Mouse (Mus musculus) midbrain, embryonic 10.5 days (tissue): Measurements from ENCODE around the gene Ubox5. TPM values are rescaled to one million over a fixed set of nuclear protein-coding genes. Genes with fewer than 3 reads are reported as not detected.

ENCODE experiments used
- DNase-seq: peaks from one replicate; pipeline ENCODE4 v3.0.0-alpha.2; 2017; ENCODE audit warnings: low spot score
- H3K27ac ChIP-seq: fragments of 300-500 bp; sonication (generic); replicated peaks from 2 replicates; pipeline ENCODE4 v1.5.1; 2016; ENCODE audit warnings: mild to moderate bottlenecking
- H3K27me3 ChIP-seq: fragments of 300-500 bp; sonication (generic); 2 replicates; pipeline ENCODE4 v1.6.1; 2016; ENCODE audit warnings: low read depth, mild to moderate bottlenecking; ENCODE audit not compliant: poor library complexity, severe bottlenecking
- H3K36me3 ChIP-seq: fragments of 300-500 bp; sonication (generic); 2 replicates; pipeline ENCODE4 v1.6.1; 2016; ENCODE audit warnings: mild to moderate bottlenecking, moderate library complexity
- H3K4me1 ChIP-seq: fragments of 300-500 bp; sonication (generic); 2 replicates; pipeline ENCODE4 v1.6.1; 2016
- H3K4me3 ChIP-seq: fragments of 300-500 bp; sonication (generic); 2 replicates; pipeline ENCODE4 v1.5.1; 2016; ENCODE audit warnings: mild to moderate bottlenecking, moderate library complexity
- H3K9me3 ChIP-seq: fragments of 300-500 bp; sonication (generic); replicated peaks from 2 replicates; pipeline ENCODE4 v1.6.1; 2016; ENCODE audit warnings: mild to moderate bottlenecking
- WGBS: fragments of 180-500 bp; shearing (Covaris S2); methylation state at CpG from one replicate; pipeline ENCODE4 v1.1.7; 2016; 5-methylcytosine and 5-hydroxymethylcytosine counted together
- polyA plus RNA-seq: library from polyadenylated mRNA; unstranded; fragments of >200 nt; fragmentation: Nextera tagmentation; extraction: Ambion mirVana; gene quantifications from 2 replicates; pipeline ENCODE4 v1.2.1, GENCODE M21; 2016

Gene Ubox5
- polyA plus RNA-seq, 1 experiment from 2014 or later: 20.3 TPM

DNA sequence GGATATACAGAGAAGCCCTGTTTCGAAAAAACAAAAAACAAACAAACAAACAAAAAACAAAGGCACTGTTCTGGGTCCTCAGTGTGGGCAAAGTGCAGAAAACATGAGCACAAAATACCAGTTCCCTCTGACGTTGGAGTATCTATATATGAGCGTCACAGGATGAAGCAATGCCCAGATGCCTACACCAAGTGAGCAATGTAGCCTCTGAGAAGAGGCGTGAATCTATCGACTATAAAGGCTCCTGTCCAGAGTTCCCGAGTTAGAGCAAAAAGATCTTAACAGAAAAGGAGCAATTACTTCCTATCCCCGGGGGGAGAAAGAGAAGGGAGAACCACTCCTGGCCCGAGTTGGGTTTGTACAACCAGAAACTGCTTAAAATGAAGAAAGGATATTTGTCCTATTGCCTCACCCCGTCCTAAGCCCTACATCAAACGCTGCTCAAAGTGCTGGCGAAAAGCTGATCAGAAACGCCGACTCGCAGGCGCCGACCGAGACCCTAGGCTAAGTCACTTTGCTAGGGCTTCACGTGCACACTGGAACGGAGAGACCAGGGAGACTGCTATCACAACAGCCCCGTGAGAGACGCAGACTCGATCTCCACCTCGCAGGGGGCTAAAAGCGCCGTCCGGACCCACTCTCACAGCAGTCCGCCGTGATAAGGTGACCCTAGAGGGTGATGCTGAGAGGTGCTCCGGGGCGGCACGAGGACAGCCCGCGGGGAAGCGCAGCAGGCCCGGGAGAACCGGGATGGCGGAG, 579 bp downstream of the Ubox5 start:
- Histone ChIP-seq H3K4me1 (peaks cover 40% of the 10 kb centered on the region), H3K9me3 (no peaks in the 10 kb centered on the region), H3K36me3 (peaks cover 42% of the 10 kb centered on the region), H3K4me3 (peak overlapping the region; percentile 93), H3K27ac (peak overlapping the region; percentile 92), H3K27me3 (peaks cover 35% of the 10 kb centered on the region)
- WGBS: 3% methylated on average over 37 of the region's 37 CpGs
- DNase-seq: no peak

DNA sequence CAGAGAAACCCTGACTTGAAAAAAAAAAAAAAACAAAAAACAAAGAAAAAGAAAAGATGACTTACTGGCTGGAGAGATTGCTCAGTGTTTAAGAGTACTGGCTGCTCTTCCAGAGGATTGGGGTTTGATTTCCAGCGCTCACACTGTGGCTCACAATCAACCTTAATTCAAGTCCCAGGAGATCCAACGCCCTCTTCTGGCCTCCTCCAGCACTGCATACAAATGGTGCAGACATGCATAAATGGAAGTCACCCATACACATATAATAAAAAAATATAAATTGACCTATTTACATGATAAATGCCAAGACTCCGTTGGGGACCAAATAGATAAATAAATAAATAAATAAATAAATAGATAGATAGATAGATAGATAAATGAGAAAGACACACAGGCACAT, 1.4 kb downstream of the Ubox5 start:
- Histone ChIP-seq H3K36me3 (peaks cover 51% of the 10 kb centered on the region), H3K4me3 (peak overlapping the region; percentile 93), H3K27ac (no peak overlapping the region), H3K4me1 (peaks cover 32% of the 10 kb centered on the region), H3K9me3 (no peaks in the 10 kb centered on the region), H3K27me3 (peaks cover 27% of the 10 kb centered on the region)
- 59% methylated on average over 3 of the region's 3 CpGs for WGBS
- no peak for DNase-seq

DNA sequence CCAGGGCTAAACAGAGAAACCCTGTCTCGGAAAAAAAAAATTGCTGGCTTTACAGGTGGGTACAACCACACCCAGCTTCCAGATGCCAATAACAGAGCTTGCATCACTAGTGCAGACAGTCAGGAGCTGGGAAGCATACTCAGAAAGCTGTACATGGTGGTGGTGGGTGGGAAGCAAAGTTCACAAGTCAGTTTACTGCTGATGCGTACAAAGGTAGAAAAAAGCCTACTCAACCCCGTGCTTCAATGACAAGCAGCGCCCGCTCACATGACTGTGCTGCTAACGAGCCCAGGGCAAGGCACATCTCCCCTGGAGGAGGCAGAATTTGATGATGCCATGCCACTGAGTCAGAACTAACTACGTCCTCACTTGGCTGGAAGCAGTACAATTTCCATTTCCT, 10.9 kb downstream of the Ubox5 start:
- WGBS: 93% methylated on average over 7 of the region's 7 CpGs
- no peak overlapping the region for H3K27ac ChIP-seq

DNA sequence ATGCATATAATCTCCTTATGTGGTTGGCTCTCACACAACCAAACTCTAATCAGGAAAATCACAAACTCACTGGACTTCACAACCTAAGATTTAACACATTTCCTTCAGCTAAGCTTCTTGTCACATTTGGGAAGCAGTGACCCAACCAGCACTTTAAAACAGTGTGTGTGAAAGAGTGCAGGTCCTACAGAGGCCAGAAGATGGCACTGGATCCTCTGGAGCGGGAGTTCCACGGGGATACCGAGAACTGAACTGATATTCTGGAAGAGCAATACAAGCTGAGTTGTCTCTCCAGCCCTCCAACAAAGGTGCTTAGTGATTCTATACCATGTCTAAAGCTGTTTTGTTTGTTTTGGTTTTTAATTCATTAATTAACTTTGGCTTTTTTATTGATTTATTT, 16.7 kb downstream of the Ubox5 start:
- WGBS: 68% methylated on average over 3 of the region's 3 CpGs
- H3K36me3 ChIP-seq: peaks cover 53% of the 10 kb centered on the region
- no peaks in the 10 kb centered on the region for H3K27me3 ChIP-seq
- no peak for DNase-seq
- no peaks in the 10 kb centered on the region for H3K4me1 ChIP-seq
- H3K4me3 ChIP-seq: no peak overlapping the region
- no peak overlapping the region for H3K27ac ChIP-seq
- H3K9me3 ChIP-seq: no peaks in the 10 kb centered on the region

More for the DNA sequence above, 10.9 kb downstream of the Ubox5 start:
- Histone ChIP-seq H3K4me3 (no peak overlapping the region), H3K36me3 (peaks cover 84% of the 10 kb centered on the region), H3K4me1 (no peaks in the 10 kb centered on the region), H3K27me3 (no peaks in the 10 kb centered on the region), H3K9me3 (no peaks in the 10 kb centered on the region)
- DNase-seq: no peak

DNA sequence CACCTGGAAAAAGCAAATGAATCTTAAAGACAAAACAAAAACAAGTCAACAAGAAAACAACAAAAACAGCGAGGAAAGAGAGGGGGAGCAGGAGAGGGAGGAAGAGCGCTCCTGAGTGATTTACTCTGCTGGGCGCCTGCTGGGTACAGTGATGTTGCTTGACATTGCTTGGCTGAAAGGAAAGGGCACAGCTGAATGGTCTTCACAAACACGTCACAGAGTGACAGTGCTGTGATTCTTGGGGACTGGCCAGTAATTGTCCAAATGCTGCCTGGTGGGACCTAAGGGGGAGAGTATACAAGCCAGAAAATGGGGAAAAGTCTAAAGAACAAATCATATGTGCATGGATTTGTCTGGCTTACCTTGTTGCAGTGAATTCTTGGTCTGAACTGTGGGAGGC, 27.6 kb downstream of the Ubox5 start:
- Histone ChIP-seq H3K9me3 (no peaks in the 10 kb centered on the region), H3K27me3 (no peaks in the 10 kb centered on the region), H3K4me3 (no peak overlapping the region), H3K36me3 (peaks cover 71% of the 10 kb centered on the region), H3K4me1 (no peaks in the 10 kb centered on the region), H3K27ac (no peak overlapping the region)
- DNase-seq: no peak
- 92% methylated on average over 4 of the region's 4 CpGs for WGBS

DNA sequence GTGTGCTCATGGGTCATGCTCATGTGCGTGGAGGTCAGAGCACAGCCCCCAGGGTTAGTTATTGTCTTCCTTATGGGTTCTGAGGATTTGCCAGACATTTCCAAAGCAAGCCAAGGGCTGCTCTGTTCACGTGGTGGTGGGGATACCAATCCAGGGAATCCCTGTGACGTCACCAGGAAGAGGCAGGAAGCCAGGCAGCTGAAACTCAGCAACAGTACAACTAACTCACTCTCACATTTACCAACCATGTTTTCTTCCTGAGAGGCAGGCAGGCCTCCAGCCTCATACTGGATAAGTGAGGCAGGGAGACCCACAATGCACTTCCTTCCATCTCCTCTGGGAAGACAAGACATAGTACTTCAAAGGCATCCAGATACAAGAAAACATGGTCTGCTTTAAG, 31.4 kb downstream of the Ubox5 start:
- Histone ChIP-seq H3K27ac (no peak overlapping the region), H3K27me3 (no peaks in the 10 kb centered on the region), H3K4me3 (no peak overlapping the region), H3K36me3 (peaks cover 90% of the 10 kb centered on the region), H3K9me3 (no peaks in the 10 kb centered on the region), H3K4me1 (no peaks in the 10 kb centered on the region)
- WGBS: 79% methylated on average over 3 of the region's 3 CpGs
- DNase-seq: no peak

DNA sequence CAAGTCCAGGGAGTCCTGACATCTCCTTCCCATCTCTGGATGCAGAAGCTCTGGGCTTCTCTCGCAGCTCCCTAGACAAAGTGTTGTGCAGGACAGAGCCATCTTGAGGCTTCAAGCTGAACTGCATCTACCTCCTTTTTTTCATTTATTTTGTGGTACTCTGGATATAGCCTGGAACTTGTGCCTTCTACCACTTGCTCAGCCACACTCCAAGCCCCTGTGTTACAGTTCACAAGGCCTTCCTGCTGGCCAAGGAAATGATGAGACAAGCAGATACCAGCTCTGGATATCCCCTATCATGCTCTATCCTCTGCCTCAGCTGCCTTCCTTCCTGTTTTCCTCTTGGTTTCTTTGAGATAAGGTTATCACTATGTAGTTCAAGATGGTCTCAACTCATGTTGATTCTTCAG, 32.2 kb downstream of the Ubox5 start:
- no peaks in the 10 kb centered on the region for H3K9me3 ChIP-seq
- no peak overlapping the region for H3K27ac ChIP-seq
- no peaks in the 10 kb centered on the region for H3K4me1 ChIP-seq
- WGBS: 36% methylated on average over 1 of the region's 1 CpGs
- no peaks in the 10 kb centered on the region for H3K27me3 ChIP-seq
- peaks cover 86% of the 10 kb centered on the region for H3K36me3 ChIP-seq
- H3K4me3 ChIP-seq: no peak overlapping the region
- DNase-seq: no peak

DNA sequence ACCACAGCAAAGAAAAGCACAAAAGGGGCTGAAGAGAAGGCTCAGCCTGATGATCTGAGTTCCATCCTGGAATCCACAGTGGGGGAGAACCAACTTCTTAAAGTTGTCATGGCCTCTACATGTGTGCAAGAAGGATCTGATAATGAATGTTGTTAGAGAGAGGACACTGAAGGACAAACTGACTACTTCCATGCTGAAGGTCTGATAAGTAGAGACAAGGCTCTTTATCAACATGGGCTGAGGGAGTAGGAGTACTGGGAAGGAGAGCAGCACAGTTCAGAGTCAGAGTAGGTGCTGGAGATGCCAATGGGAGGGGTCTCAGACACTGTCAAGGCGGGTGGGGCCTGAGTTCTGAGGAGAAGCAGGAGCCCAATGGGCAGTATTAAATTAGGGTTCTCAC, 34.2 kb downstream of the Ubox5 start:
- no peaks in the 10 kb centered on the region for H3K4me1 ChIP-seq
- DNase-seq: no peak
- H3K36me3 ChIP-seq: peaks cover 88% of the 10 kb centered on the region
- no peak overlapping the region for H3K4me3 ChIP-seq
- no peak overlapping the region for H3K27ac ChIP-seq
- H3K27me3 ChIP-seq: no peaks in the 10 kb centered on the region
- 83% methylated on average over 1 of the region's 1 CpGs for WGBS
- H3K9me3 ChIP-seq: no peaks in the 10 kb centered on the region

DNA sequence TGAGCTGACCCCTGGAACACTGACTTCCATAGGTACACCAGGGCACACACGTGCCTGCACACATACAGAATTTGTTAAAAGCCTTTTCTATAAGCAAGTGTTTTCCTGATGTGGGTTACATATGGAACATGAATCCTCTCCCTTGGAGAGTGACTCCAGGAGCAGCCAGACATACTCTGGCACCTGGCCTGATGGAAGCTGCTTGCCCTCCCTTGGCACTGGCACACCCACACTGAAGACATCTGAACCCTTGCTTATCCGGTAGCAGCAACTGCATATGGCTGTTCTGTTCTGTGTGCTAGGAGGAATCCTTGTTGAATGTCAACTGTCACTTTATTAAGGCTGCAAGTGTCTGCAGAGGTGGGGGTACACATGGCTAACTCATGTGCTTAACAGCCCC, 38.8 kb downstream of the Ubox5 start:
- Histone ChIP-seq H3K36me3 (peaks cover 49% of the 10 kb centered on the region), H3K27ac (no peak overlapping the region), H3K27me3 (no peaks in the 10 kb centered on the region), H3K9me3 (no peaks in the 10 kb centered on the region), H3K4me3 (no peak overlapping the region), H3K4me1 (no peaks in the 10 kb centered on the region)
- WGBS: 91% methylated on average over 2 of the region's 2 CpGs
- DNase-seq: no peak

DNA sequence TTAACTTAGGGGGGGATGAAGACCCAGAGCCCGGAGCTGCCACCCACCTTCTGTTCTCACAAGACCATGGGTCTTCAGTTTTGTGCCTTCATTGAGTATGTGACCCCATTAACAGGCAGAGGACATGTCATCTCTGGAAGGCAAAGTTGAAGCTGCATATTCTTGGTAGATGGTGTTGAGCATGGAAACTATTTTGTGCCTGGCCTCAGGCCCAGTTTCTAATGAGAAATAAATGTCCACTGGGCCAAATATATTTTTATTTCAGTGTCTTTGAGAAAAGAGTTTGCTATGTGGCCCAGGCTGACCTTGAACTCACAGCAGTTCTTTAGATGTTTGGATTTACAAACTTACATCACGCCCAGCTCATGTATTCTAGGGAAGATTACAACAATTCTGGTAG, 40.1 kb downstream of the Ubox5 start:
- WGBS: 93% methylated on average over 2 of the region's 2 CpGs
- Histone ChIP-seq H3K27me3 (no peaks in the 10 kb centered on the region), H3K4me3 (no peak overlapping the region), H3K9me3 (no peaks in the 10 kb centered on the region), H3K4me1 (no peaks in the 10 kb centered on the region), H3K36me3 (peaks cover 36% of the 10 kb centered on the region), H3K27ac (no peak overlapping the region)
- no peak for DNase-seq

DNA sequence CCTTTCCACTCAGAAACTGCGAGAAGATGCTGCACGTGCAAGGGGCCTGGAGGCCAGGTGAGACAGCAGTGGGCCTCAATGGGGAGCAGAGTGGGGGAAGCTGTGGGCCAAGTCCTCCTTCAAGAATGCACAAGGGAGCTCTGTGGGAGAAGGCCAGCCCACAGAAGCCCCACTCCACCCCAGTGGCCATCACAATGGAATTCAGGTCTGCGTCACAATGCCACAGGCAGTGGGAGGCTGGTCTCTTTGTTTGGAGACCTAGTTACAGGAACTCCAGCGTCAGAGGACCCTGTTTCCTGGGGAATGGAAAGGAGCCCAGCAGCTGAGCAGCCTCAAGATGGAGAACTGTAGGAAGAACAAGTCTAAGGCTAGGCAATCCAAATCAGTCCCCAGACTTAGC, 40.7 kb downstream of the Ubox5 start:
- no peak for DNase-seq
- Histone ChIP-seq H3K27me3 (peaks cover 4% of the 10 kb centered on the region), H3K4me1 (no peaks in the 10 kb centered on the region), H3K36me3 (peaks cover 32% of the 10 kb centered on the region), H3K9me3 (no peaks in the 10 kb centered on the region), H3K4me3 (no peak overlapping the region), H3K27ac (no peak overlapping the region)
- 65% methylated on average over 4 of the region's 4 CpGs for WGBS

DNA sequence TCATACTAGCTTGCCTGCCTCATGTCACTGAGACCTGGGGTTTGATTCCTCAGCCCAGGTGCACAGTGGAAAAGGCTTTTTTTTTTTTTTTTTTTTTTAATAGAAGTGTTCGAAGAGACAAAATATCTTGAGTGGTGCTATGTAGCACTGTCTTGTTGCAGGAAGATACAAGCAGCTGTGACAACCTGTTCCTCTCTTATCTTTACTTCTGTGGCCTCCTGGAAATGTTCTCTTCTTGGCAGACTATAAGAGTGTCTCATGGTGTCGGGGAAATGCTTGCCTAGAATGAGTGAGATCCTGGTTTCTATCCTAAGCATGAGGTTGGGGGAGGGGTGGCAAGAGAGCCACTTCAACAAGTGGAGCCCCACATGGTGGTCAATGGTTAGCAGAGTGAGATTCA, 41.5 kb downstream of the Ubox5 start:
- WGBS: 86% methylated on average over 2 of the region's 2 CpGs
- peaks cover 12% of the 10 kb centered on the region for H3K27me3 ChIP-seq
- no peak overlapping the region for H3K4me3 ChIP-seq
- no peak for DNase-seq
- no peak overlapping the region for H3K27ac ChIP-seq
- H3K36me3 ChIP-seq: peaks cover 26% of the 10 kb centered on the region
- no peaks in the 10 kb centered on the region for H3K4me1 ChIP-seq
- H3K9me3 ChIP-seq: no peaks in the 10 kb centered on the region

DNA sequence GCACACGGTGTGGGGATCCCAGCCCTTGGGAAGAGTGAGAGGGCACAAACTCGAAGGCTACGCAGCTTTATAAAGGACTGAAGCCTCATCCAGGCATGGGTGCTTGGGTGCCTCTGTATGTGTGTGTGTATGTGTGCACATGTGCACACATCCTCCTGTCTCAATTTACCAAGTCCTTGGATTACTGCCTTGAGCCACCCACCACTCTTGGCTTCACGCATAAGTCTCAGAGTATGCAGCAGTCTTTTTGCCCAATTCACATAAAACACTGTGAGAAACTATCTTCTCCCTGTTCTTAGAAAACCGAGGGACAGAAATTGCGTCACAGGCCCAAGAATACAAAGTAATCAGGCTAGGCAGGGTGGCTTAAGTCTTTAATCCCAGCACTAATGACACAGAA, 43.8 kb downstream of the Ubox5 start:
- Histone ChIP-seq H3K27ac (no peak overlapping the region), H3K36me3 (peaks cover 10% of the 10 kb centered on the region), H3K27me3 (peaks cover 35% of the 10 kb centered on the region), H3K4me1 (peaks cover 2% of the 10 kb centered on the region), H3K9me3 (no peaks in the 10 kb centered on the region), H3K4me3 (no peak overlapping the region)
- no peak for DNase-seq
- WGBS: 87% methylated on average over 6 of the region's 6 CpGs
